Mouse (Mus musculus) heart, postnatal 14 days (tissue): ENCODE data around the gene Agxt. TPM values are rescaled to one million over a fixed set of nuclear protein-coding genes. Genes with fewer than 3 reads are reported as not detected.

Experiments
- DNase-seq, 2 experiments: peaks; one replicate each; pipeline ENCODE4 v3.0.0; 2021 to 2022
- intact Hi-C: fragments of 180-260 bp; cut with DNase I; formaldehyde crosslinking; loops from one replicate; pipeline ENCODE4 v1.15.1; 2025
- total RNA-seq, 2 experiments: library from RNA; stranded (reverse); gene quantifications; 2 replicates each; pipeline ENCODE4 v1.2.3; 2021

The Agxt gene
- total RNA-seq, 2 experiments from 2014 or later = not detected

GRCm38 (mm10) chr1:93184071-93184828 lies 49.2 kb downstream of the Agxt start:
- DNase-seq = peak in 1 of 2 experiments; percentile 24
- intact Hi-C loops = no loop called here

GRCm38 (mm10) chr1:93190726-93191305 lies 55.8 kb downstream of the Agxt start:
- intact Hi-C loops = no loop called here
- DNase-seq = no peak

DNA sequence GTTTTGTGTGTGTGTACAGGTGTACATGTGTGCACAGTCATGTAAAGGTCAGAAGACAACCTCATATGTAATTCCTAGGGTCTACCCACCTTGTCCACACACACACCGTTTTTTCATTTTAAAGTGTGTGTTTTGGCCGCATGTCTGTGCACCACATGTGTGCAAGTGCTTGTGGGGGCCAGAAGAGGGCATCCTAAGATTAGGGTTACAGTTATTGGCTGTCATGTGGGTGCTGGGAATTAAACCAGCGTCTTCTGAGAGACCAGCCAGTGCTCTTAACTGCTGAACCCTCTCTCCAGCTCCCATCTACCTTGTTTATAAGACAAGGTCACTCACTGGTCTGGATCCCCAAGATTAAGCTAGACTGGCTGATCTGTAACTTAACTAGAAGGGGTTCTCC lies 59.9 kb downstream of the Agxt start:
- DNase-seq = no peak
- intact Hi-C loops = no loop called here

Other genes with a start within 250 kb of the Agxt start
- under 1 TPM; 0.14 to 0.20 TPM for gene Ankmy1, start 232.3 kb upstream of the Agxt start, total RNA-seq
- 10 to 100 TPM; 10.7 to 12.6 TPM for gene Dusp28, start 228.3 kb upstream of the Agxt start, total RNA-seq
- 10 to 100 TPM; 68.3 to 76.0 TPM for gene Rnpepl1, start 224.5 kb upstream of the Agxt start, total RNA-seq
- 1 to 10 TPM; 7.5 to 9.6 TPM for gene Capn10, start 200.9 kb upstream of the Agxt start, total RNA-seq
- under 1 TPM; 0.48 to 0.61 TPM for gene Gpr35, start 184.4 kb upstream of the Agxt start, total RNA-seq
- gene Aqp12, start 128.9 kb upstream of the Agxt start, total RNA-seq = not detected
- gene Kif1a, start 33.3 kb upstream of the Agxt start, total RNA-seq = 1 to 10 TPM; 1.7 to 2.6 TPM
- gene 2310007B03Rik, start 25.7 kb downstream of the Agxt start, total RNA-seq = not detected
- gene Crocc2, start 33.5 kb downstream of the Agxt start, total RNA-seq = under 1 TPM; 0.20 to 0.24 TPM
- 10 to 100 TPM; 16.2 to 19.0 TPM for gene Sned1, start 100.6 kb downstream of the Agxt start, total RNA-seq
- gene Mterf4, start 170.7 kb downstream of the Agxt start, total RNA-seq = 10 to 100 TPM; 14.7 to 14.9 TPM
- gene Ppp1r7, start 207.6 kb downstream of the Agxt start, total RNA-seq = 10 to 100 TPM; 21.9 to 25.6 TPM
- 1 to 10 TPM; 1.0 to 1.1 TPM for gene Pask, start 208.2 kb downstream of the Agxt start, total RNA-seq
- not detected for gene Ano7, start 238.7 kb downstream of the Agxt start, total RNA-seq